ENCODE assay signal across 11 mouse cellular contexts in genomic region chr2:93911942-93912341, GRCm38 (mm10). TPM values are rescaled to one million over a fixed set of nuclear protein-coding genes. Genes with fewer than 3 reads are reported as not detected.
DNase-seq lines count a peak whose midpoint lies in the region; TF ChIP-seq lines count a peak whose summit lies in the region.
"Had no signal": no experiment of that assay in that cellular context is flagged by ENCODE, and none has a peak within 500 bp of the region (broad histone marks: within the 10 kb centered on the region; RNA-seq: fewer than 3 reads in every experiment).

No protein-coding gene starts in this region.

- WGBS in cerebellum, adult 2 months = 12% methylated on average over 10 of the region's 10 CpGs

- no peak overlapping the region for H3K4me3 ChIP-seq in cerebellum, adult 2 months (replicated peaks; ENCODE audit: insufficient read depth, low read depth, low read length)
- H3K4me3 ChIP-seq: embryonic facial prominence, embryonic 13.5 days; heart, embryonic 15.5 days; limb, embryonic 13.5 days had no signal

- H3K27ac ChIP-seq in cerebellum, adult 2 months (ENCODE audit: insufficient read depth, low read length) = no peak overlapping the region
- H3K27ac ChIP-seq: embryonic facial prominence, embryonic 13.5 days; heart, embryonic 15.5 days; limb, embryonic 13.5 days had no signal

- H3K27me3 ChIP-seq in cerebellum, adult 2 months (ENCODE audit: control insufficient read depth, insufficient read depth, low read length) = no peaks in the 10 kb centered on the region

- H3K4me1 ChIP-seq in cerebellum, adult 2 months (ENCODE audit: control insufficient read depth, insufficient read depth, low read length) = no peaks in the 10 kb centered on the region; the same call in 1 of the 2 replicates

- TF ChIP-seq POLR2A in cerebellum, adult 2 months (IDR thresholded peaks at IDR 0.05; ENCODE audit: borderline replicate concordance, insufficient read depth, low read length) = no peak

- no peak for TF ChIP-seq CTCF in cerebellum, adult 2 months (IDR thresholded peaks at IDR 0.05; ENCODE audit: borderline replicate concordance, insufficient read depth, low read depth, low read length)

- DNase-seq in adrenal gland, postnatal 10 days = peak; percentile 70
- DNase-seq in adrenal gland, adult 18-20 months (ENCODE audit: low spot score in 2 of 2) = no peak
- DNase-seq in layer of hippocampus, adult 9-11 months = peak; percentile 35
- no peak for DNase-seq in layer of hippocampus, adult 9-10 months (ENCODE audit: low spot score)
- peak; percentile 70 to 80 for DNase-seq in cerebellum, adult 2 months
- DNase-seq in kidney, postnatal 25 days = peak; percentile 44 to 64
- DNase-seq in thymus, postnatal 14 days = no peak
- no peak for DNase-seq in spleen, adult 18-20 months

RNA-seq across cellular contexts. Expression of gene Accsl, which starts 43.0 kb away (rescaled TPM):
- total RNA-seq in adrenal gland, postnatal 10 days (2021) = 1 to 10 TPM; 1.3 to 1.4 TPM
- under 1 TPM; 0.40 to 0.74 TPM for total RNA-seq in adrenal gland, adult 18-20 months (2021)
- polyA plus RNA-seq in cerebellum, adult 2 months (2012; rRNA removed) = 0.72 and 1.1 TPM in 2 replicates
- polyA plus RNA-seq: embryonic facial prominence, embryonic 13.5 days; heart, embryonic 15.5 days; limb, embryonic 13.5 days had no signal

RNA-seq across cellular contexts. Expression of gene Gm13889, which starts 45.1 kb away (rescaled TPM):
- 10 to 100 TPM; 22.9 to 43.6 TPM for total RNA-seq in adrenal gland, postnatal 10 days (2021)
- 10 to 100 TPM; 68.0 to 79.5 TPM for total RNA-seq in adrenal gland, adult 18-20 months (2021)
- polyA plus RNA-seq in cerebellum, adult 2 months (2012; rRNA removed) = 47.8 and 49.0 TPM in 2 replicates

Comparison
In these comparisons a context has a peak if more than half of its experiments do, and no peak if none do; other contexts are left out.
1. DNase-seq: peak in adrenal gland, postnatal 10 days (single experiment), layer of hippocampus, adult 9-11 months (single experiment), cerebellum, adult 2 months (2 of 2) and kidney, postnatal 25 days (2 of 2); none in adrenal gland, adult 18-20 months (0 of 2), layer of hippocampus, adult 9-10 months (single experiment), thymus, postnatal 14 days (single experiment) and spleen, adult 18-20 months (0 of 2).